Mouse (Mus musculus): ENCODE results near the gene 4933407L21Rik.

- no peak for TF ChIP-seq CTCF (IDR thresholded peaks at IDR 0.05; ENCODE audit: borderline replicate concordance, control insufficient read depth, extremely low read depth, insufficient read depth, low read length, poor library complexity)
- TF ChIP-seq POLR2A (IDR thresholded peaks at IDR 0.05; ENCODE audit: control insufficient read depth, extremely low read depth, insufficient read depth, low read length, poor library complexity): no peak
These were observed 57.5 kb downstream of the 4933407L21Rik start for GRCm38 (mm10) chr1:85985784-85986183.
